Mouse (Mus musculus) cerebellum, adult 2 months (tissue): Measurements from ENCODE around the gene Siglecf.

Experiments used
- CTCF ChIP-seq: fragments of 200-500 bp; IDR thresholded peaks from 2 replicates; pipeline ENCODE4 v1.5.1; 2011; ENCODE audit warnings: low read depth, mild to moderate bottlenecking, control low read depth, low read length, moderate library complexity, borderline replicate concordance; ENCODE audit not compliant: insufficient read depth
- POLR2A ChIP-seq: fragments of 200-500 bp; IDR thresholded peaks from 2 replicates; pipeline ENCODE4 v1.6.1; 2011; ENCODE audit warnings: low read length, control low read depth, borderline replicate concordance; ENCODE audit not compliant: insufficient read depth

DNA sequence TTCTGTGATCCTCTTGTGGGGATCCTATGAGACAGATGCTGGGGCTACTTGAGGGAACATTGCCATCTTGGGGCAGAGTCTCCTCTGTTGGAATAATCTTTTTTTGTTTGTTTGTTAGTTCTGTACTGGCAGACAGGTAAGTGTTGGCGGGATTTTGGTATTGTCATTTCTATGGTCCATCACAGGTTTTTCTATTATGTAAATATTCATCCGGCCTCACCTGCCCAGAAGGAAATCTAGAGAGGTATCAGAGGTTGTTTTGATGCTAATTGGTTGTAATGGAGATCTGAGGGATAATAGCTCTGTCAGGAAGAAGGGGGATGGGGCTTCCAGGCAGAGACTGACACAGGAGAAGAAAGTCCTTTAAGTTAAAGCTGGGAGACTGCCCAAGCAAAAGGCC lies 7.1 kb upstream of the Siglecf start:
- TF ChIP-seq POLR2A = no peak
- no peak for TF ChIP-seq CTCF
